Mouse (Mus musculus): ENCODE data around the gene AW549877. TPM values are rescaled to one million over a fixed set of nuclear protein-coding genes. Genes with fewer than 3 reads are reported as not detected.

The AW549877 gene
- polyA plus RNA-seq, 2 experiments, result 46.3 to 59.9 TPM

GRCm38 (mm10) chr15:4024726-4025507, 29.4 kb upstream of the AW549877 start:
- Histone ChIP-seq H3K9me3 (ENCODE audit: control insufficient read depth, low read length) (no peaks in the 10 kb centered on the region), H3K9ac (ENCODE audit: low read depth, low read length, severe bottlenecking) (no peak overlapping the region), H3K27ac (replicated peaks; ENCODE audit: low read depth, low read length) (no peak overlapping the region), H3K36me3 (ENCODE audit: control insufficient read depth, insufficient read depth, low read length) (no peaks in the 10 kb centered on the region), H3K4me1 (ENCODE audit: control insufficient read depth, insufficient read depth, low read length) (peaks cover 11% of the 10 kb centered on the region), H3K4me2 (replicated peaks; ENCODE audit: low read depth, low read length, severe bottlenecking) (no peak overlapping the region), H3K4me3 (replicated peaks; ENCODE audit: low read length) (no peak overlapping the region), H3K27me3 (ENCODE audit: control insufficient read depth, insufficient read depth, low read length) (no peaks in the 10 kb centered on the region)
- TF ChIP-seq POLR2A (IDR thresholded peaks at IDR 0.05; ENCODE audit: borderline replicate concordance, extremely low read depth, insufficient read depth, insufficient read length), result no peak
- ATAC-seq (ENCODE audit: low FRiP score, low read depth) (no peak), DNase-seq (ENCODE audit: low spot score) (no peak)
- WGBS, result 82% methylated on average over 13 of the region's 13 CpGs

DNA sequence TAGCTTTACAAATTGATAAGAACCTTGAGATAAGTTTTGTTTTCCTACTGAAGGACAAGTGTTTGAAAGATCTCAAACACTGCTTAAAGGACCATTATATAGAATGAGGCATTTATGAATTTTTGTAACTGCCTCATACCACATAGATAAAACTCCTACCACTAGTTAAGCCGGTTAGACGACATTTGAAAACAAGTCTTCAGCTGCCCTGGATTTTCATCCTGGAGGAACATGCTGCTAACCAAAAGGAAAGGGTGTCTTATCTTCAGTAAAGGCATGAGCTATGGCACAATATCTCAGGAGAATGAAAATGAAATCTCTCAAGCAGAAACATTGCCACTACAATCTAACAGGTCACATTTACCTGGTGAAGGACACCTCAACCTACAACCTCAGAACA, 28.2 kb upstream of the AW549877 start:
- DNase-seq (ENCODE audit: low spot score), result peak; percentile 27
- WGBS, result 81% methylated on average over 2 of the region's 2 CpGs
- no peak overlapping the region for H3K27ac ChIP-seq (replicated peaks; ENCODE audit: low read depth, low read length)

DNA sequence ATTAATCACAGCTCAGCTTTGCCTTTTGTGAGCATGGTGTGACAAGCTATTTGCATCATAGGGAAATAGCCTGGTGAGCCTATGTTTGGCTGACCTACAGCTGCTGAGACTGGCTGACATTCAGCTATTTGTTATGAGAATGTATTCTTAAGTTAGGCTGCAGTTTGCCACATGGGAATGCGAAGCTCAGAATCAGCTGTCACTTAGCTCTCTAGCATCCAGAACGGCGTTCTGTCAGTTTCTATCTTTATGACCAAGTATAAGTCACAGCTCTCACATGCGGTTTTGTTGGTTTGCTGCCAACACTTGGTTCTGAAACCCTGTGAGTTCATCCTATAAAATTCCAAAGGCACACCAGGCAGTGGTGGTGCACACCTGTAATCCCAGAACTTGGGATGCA, 25.2 kb upstream of the AW549877 start:
- no peaks in the 10 kb centered on the region for H3K36me3 ChIP-seq (ENCODE audit: control insufficient read depth, insufficient read depth, low read length)
- 0 out of 2 replicates have a peak, but pooled peaks cover 3% of the 10 kb centered on the region for H3K4me1 ChIP-seq (ENCODE audit: control insufficient read depth, insufficient read depth, low read length)
- no peak overlapping the region for H3K9ac ChIP-seq (ENCODE audit: low read depth, low read length, severe bottlenecking)
- peak; percentile 50; the same call in 1 of the 2 replicates for ATAC-seq (ENCODE audit: low FRiP score, low read depth)
- H3K27me3 ChIP-seq (ENCODE audit: control insufficient read depth, insufficient read depth, low read length), result no peaks in the 10 kb centered on the region
- WGBS, result 49% methylated on average over 4 of the region's 4 CpGs
- no peaks in the 10 kb centered on the region for H3K9me3 ChIP-seq (ENCODE audit: control insufficient read depth, low read length)
- no peak overlapping the region for H3K4me2 ChIP-seq (replicated peaks; ENCODE audit: low read depth, low read length, severe bottlenecking)
- TF ChIP-seq POLR2A (IDR thresholded peaks at IDR 0.05; ENCODE audit: borderline replicate concordance, extremely low read depth, insufficient read depth, insufficient read length), result no peak
- H3K4me3 ChIP-seq (replicated peaks; ENCODE audit: low read length), result no peak overlapping the region
- DNase-seq (ENCODE audit: low spot score), result peak; percentile 38
- no peak overlapping the region for H3K27ac ChIP-seq (replicated peaks; ENCODE audit: low read depth, low read length)

More for the DNA sequence above, 28.2 kb upstream of the AW549877 start:
- H3K4me3 ChIP-seq (replicated peaks; ENCODE audit: low read length), result no peak overlapping the region
- H3K9ac ChIP-seq (ENCODE audit: low read depth, low read length, severe bottlenecking), result no peak overlapping the region
- no peaks in the 10 kb centered on the region for H3K27me3 ChIP-seq (ENCODE audit: control insufficient read depth, insufficient read depth, low read length)
- no peak for ATAC-seq (ENCODE audit: low FRiP score, low read depth)
- no peak overlapping the region for H3K4me2 ChIP-seq (replicated peaks; ENCODE audit: low read depth, low read length, severe bottlenecking)
- no peak for TF ChIP-seq POLR2A (IDR thresholded peaks at IDR 0.05; ENCODE audit: borderline replicate concordance, extremely low read depth, insufficient read depth, insufficient read length)
- no peaks in the 10 kb centered on the region for H3K9me3 ChIP-seq (ENCODE audit: control insufficient read depth, low read length)
- H3K36me3 ChIP-seq (ENCODE audit: control insufficient read depth, insufficient read depth, low read length), result no peaks in the 10 kb centered on the region
- H3K4me1 ChIP-seq (ENCODE audit: control insufficient read depth, insufficient read depth, low read length), result peaks cover 11% of the 10 kb centered on the region

GRCm38 (mm10) chr15:4013873-4014272, 18.3 kb upstream of the AW549877 start:
- Histone ChIP-seq H3K9ac (ENCODE audit: low read depth, low read length, severe bottlenecking) (no peak overlapping the region), H3K4me3 (replicated peaks; ENCODE audit: low read length) (no peak overlapping the region), H3K36me3 (ENCODE audit: control insufficient read depth, insufficient read depth, low read length) (no peaks in the 10 kb centered on the region), H3K27ac (replicated peaks; ENCODE audit: low read depth, low read length) (no peak overlapping the region), H3K4me2 (replicated peaks; ENCODE audit: low read depth, low read length, severe bottlenecking) (no peak overlapping the region), H3K9me3 (ENCODE audit: control insufficient read depth, low read length) (no peaks in the 10 kb centered on the region), H3K27me3 (ENCODE audit: control insufficient read depth, insufficient read depth, low read length) (no peaks in the 10 kb centered on the region), H3K4me1 (ENCODE audit: control insufficient read depth, insufficient read depth, low read length) (no peaks in the 10 kb centered on the region)
- DNase-seq (ENCODE audit: low spot score) (no peak), ATAC-seq (ENCODE audit: low FRiP score, low read depth) (no peak)
- WGBS, result 83% methylated on average over 2 of the region's 2 CpGs
- no peak for TF ChIP-seq POLR2A (IDR thresholded peaks at IDR 0.05; ENCODE audit: borderline replicate concordance, extremely low read depth, insufficient read depth, insufficient read length)

DNA sequence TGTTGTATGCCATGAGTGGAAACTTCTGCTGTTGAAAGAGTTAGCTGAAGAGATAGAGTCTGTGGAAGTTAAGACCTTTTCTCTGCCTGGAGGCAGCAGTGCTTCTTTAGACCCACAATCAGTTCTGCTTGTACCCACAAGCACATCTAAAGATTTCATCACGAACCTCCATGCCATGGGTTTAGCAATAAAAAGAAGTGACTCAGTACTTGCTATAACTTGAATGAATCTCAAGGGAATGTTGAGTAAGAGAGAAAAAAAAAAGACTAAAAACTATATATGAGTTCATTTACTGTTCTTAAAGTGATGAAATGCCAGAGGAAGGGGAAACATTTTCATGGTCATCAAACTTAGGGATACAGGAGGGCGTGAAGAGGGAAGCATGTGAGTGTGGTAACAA, 5.0 kb upstream of the AW549877 start:
- H3K27ac ChIP-seq (replicated peaks; ENCODE audit: low read depth, low read length), result no peak overlapping the region
- H3K4me2 ChIP-seq (replicated peaks; ENCODE audit: low read depth, low read length, severe bottlenecking), result no peak overlapping the region
- H3K36me3 ChIP-seq (ENCODE audit: control insufficient read depth, insufficient read depth, low read length), result no peaks in the 10 kb centered on the region
- DNase-seq (ENCODE audit: low spot score) (no peak), ATAC-seq (ENCODE audit: low FRiP score, low read depth) (no peak)
- 69% methylated on average over 2 of the region's 2 CpGs for whole genome bisulfite sequencing
- H3K4me3 ChIP-seq (replicated peaks; ENCODE audit: low read length), result no peak overlapping the region
- peaks cover 8% of the 10 kb centered on the region; the same call in 1 of the 2 replicates for H3K9me3 ChIP-seq (ENCODE audit: control insufficient read depth, low read length)
- no peak for TF ChIP-seq POLR2A (IDR thresholded peaks at IDR 0.05; ENCODE audit: borderline replicate concordance, extremely low read depth, insufficient read depth, insufficient read length)
- H3K9ac ChIP-seq (ENCODE audit: low read depth, low read length, severe bottlenecking), result no peak overlapping the region
- H3K27me3 ChIP-seq (ENCODE audit: control insufficient read depth, insufficient read depth, low read length), result no peaks in the 10 kb centered on the region
- H3K4me1 ChIP-seq (ENCODE audit: control insufficient read depth, insufficient read depth, low read length), result 0 out of 2 replicates have a peak, but pooled peaks cover 3% of the 10 kb centered on the region

All from limb, embryonic 14.5 days (tissue).